Mouse (Mus musculus): ENCODE measurements around the gene Mov10. TPM values are rescaled to one million over a fixed set of nuclear protein-coding genes. Genes with fewer than 3 reads are reported as not detected.

Mov10 gene
- polyA plus RNA-seq, 1 experiment from 2014 or later, result 54.0 TPM

GRCm38 (mm10) chr3:104788075-104788474 lies 30.3 kb downstream of the Mov10 start, which contains the start of gene Rhoc:
Rhoc (plus strand) TSS chr3:104788375.
- H3K9me3 ChIP-seq, result no peaks in the 10 kb centered on the region
- H3K27ac ChIP-seq, result peak within 1 kb of the TSS; percentile 90
- no peak for DNase-seq (ENCODE audit: low spot score)
- H3K4me1 ChIP-seq, result peaks cover 55% of the 10 kb centered on the region
- H3K4me3 ChIP-seq, result peak within 1 kb of the TSS; percentile 79
- peaks cover 12% of the 10 kb centered on the region for H3K27me3 ChIP-seq (ENCODE audit: insufficient read depth, poor library complexity, severe bottlenecking)
- 18% methylated on average over 3 of the region's 3 CpGs for WGBS
- H3K36me3 ChIP-seq, result peaks cover 33% of the 10 kb centered on the region

GRCm38 (mm10) chr3:104785284-104785683 lies 33.1 kb downstream of the Mov10 start:
- Histone ChIP-seq H3K4me3 (no peak overlapping the region), H3K27ac (no peak overlapping the region), H3K36me3 (0 out of 2 replicates have a peak, but pooled peaks cover 11% of the 10 kb centered on the region), H3K9me3 (no peaks in the 10 kb centered on the region), H3K4me1 (peaks cover 50% of the 10 kb centered on the region), H3K27me3 (ENCODE audit: insufficient read depth, poor library complexity, severe bottlenecking) (peaks cover 33% of the 10 kb centered on the region)
- no peak for DNase-seq (ENCODE audit: low spot score)
- 84% methylated on average over 6 of the region's 6 CpGs for WGBS

- H3K4me3 ChIP-seq, result no peak overlapping the region
- WGBS, result 26% methylated on average over 14 of the region's 14 CpGs
- peaks cover 47% of the 10 kb centered on the region for H3K4me1 ChIP-seq
- no peaks in the 10 kb centered on the region for H3K9me3 ChIP-seq
- peaks cover 41% of the 10 kb centered on the region for H3K27me3 ChIP-seq (ENCODE audit: insufficient read depth, poor library complexity, severe bottlenecking)
- 0 out of 2 replicates have a peak, but pooled peaks cover 11% of the 10 kb centered on the region for H3K36me3 ChIP-seq
- DNase-seq (ENCODE audit: low spot score), result no peak
- H3K27ac ChIP-seq, result no peak overlapping the region
Observed at GRCm38 (mm10) chr3:104783971-104784500, 34.3 kb downstream of the Mov10 start.

DNA sequence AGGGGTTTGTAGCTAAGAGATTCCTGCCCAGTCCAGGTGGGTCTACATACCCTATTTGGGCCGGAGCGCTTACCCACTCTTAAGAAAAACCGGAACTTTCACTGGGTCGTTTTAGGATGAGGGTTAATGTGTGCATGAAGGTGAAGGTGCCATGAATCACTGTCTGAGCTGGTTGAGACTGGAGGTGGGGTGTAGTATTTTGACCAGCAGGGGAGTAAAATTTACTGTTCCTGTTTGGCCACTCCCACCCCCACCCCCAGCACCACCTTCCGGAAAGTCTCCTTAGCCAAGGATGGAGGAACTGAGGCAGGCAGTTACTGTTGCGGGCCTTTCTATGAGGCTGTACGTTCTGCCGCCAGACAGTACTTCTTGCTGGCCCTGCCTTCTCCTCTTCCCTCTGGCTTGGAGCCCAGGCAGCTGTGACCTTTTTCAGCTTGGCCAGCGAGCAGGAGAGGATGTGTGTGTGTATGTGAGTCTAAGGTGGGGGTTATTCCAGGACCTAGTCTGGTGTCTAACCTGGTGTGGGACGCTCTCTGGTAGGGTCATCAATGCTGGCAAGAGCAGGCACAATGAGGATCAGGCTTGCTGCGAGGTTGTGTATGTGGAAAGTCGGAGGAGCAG lies 36.2 kb downstream of the Mov10 start:
- Histone ChIP-seq H3K27ac (peak overlapping the region; percentile 90), H3K36me3 (0 out of 2 replicates have a peak, but pooled peaks cover 11% of the 10 kb centered on the region), H3K4me3 (peak overlapping the region; percentile 79), H3K9me3 (no peaks in the 10 kb centered on the region), H3K27me3 (ENCODE audit: insufficient read depth, poor library complexity, severe bottlenecking) (peaks cover 59% of the 10 kb centered on the region), H3K4me1 (peaks cover 40% of the 10 kb centered on the region)
- WGBS, result 17% methylated on average over 12 of the region's 12 CpGs
- no peak for DNase-seq (ENCODE audit: low spot score)

- Histone ChIP-seq H3K4me3 (peak within 1 kb of the TSS; percentile 79), H3K4me1 (peaks cover 44% of the 10 kb centered on the region), H3K27me3 (ENCODE audit: insufficient read depth, poor library complexity, severe bottlenecking) (peaks cover 66% of the 10 kb centered on the region), H3K27ac (peak within 1 kb of the TSS; percentile 90), H3K9me3 (no peaks in the 10 kb centered on the region), H3K36me3 (0 out of 2 replicates have a peak, but pooled peaks cover 11% of the 10 kb centered on the region)
- DNase-seq (ENCODE audit: low spot score), result no peak
- WGBS, result 1% methylated on average over 26 of the region's 26 CpGs
Observed at GRCm38 (mm10) chr3:104781471-104781903, 36.9 kb downstream of the Mov10 start, which contains the start of gene Fam19a3. Fam19a3 (minus strand) TSS chr3:104781840.

DNA sequence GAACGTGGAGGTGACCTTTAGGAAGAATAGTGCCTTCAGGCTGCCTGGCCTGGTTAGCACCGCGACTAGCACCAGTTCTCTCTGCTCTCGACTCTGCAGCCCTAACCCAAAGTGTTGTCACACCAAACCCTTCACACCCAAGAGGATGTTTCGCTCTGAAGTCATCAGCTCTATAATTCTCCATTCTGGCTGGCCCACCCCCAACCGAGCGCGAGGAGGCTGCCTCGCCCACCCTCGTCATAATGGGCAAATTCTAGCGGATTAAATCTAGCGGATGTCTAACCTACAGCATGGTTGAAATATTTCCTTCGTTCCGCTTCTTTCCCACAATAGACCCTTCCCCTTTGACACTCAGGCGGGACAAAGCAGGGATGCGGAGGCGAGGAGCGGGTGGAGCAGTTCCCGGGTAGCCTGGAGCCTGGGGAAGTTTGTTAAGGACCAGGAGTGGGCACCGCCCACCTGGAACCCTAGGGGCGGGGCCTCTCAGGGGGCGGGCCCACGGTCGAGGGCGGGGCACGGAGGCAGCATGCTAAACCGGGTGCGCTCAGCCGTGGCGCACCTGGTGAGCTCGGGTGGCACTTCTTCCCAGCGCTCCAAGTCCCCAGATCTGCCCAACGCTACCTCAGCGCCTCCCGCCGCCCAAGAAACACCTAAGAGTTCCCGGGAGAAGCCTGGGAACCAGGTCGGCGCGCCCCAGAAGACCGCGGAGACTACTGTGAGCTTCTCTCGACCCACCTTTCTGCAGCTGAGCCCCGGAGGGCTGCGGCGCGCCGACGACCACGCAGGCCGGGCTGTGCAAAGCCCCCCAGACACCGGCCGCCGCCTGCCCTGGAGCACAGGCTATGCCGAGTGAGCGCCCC lies 37.6 kb downstream of the Mov10 start, which contains the start of gene Ppm1j:
Gene Ppm1j (plus strand): TSS at position 496 of the 860 bp plus-strand sequence.
- Histone ChIP-seq H3K4me3 (peak within 1 kb of the TSS; percentile 79), H3K27ac (peak within 1 kb of the TSS; percentile 90), H3K27me3 (ENCODE audit: insufficient read depth, poor library complexity, severe bottlenecking) (peaks cover 73% of the 10 kb centered on the region), H3K36me3 (0 out of 2 replicates have a peak, but pooled peaks cover 8% of the 10 kb centered on the region), H3K9me3 (no peaks in the 10 kb centered on the region), H3K4me1 (peaks cover 44% of the 10 kb centered on the region)
- WGBS, result under 1% methylated on average over 56 of the region's 56 CpGs
- peak; percentile 91 for DNase-seq (ENCODE audit: low spot score)

GRCm38 (mm10) chr3:104779949-104780348 lies 38.4 kb downstream of the Mov10 start:
- H3K4me3 ChIP-seq, result no peak overlapping the region
- peaks cover 44% of the 10 kb centered on the region for H3K4me1 ChIP-seq
- peaks cover 79% of the 10 kb centered on the region for H3K27me3 ChIP-seq (ENCODE audit: insufficient read depth, poor library complexity, severe bottlenecking)
- H3K36me3 ChIP-seq, result 0 out of 2 replicates have a peak, but pooled peaks cover under 1% of the 10 kb centered on the region
- WGBS, result 2% methylated on average over 7 of the region's 7 CpGs
- H3K9me3 ChIP-seq, result no peaks in the 10 kb centered on the region
- no peak for DNase-seq (ENCODE audit: low spot score)
- no peak overlapping the region for H3K27ac ChIP-seq

GRCm38 (mm10) chr3:104777342-104777741 lies 41.0 kb downstream of the Mov10 start:
- WGBS, result 2% methylated on average over 20 of the region's 20 CpGs
- DNase-seq (ENCODE audit: low spot score), result no peak
- Histone ChIP-seq H3K27ac (peak overlapping the region; percentile 52; the same call in 1 of the 2 replicates), H3K36me3 (no peaks in the 10 kb centered on the region), H3K27me3 (ENCODE audit: insufficient read depth, poor library complexity, severe bottlenecking) (peaks cover 70% of the 10 kb centered on the region), H3K4me1 (peaks cover 42% of the 10 kb centered on the region), H3K4me3 (peak overlapping the region; percentile 61), H3K9me3 (no peaks in the 10 kb centered on the region)

GRCm38 (mm10) chr3:104773301-104773700 lies 45.1 kb downstream of the Mov10 start:
- no peaks in the 10 kb centered on the region for H3K36me3 ChIP-seq
- no peak overlapping the region for H3K4me3 ChIP-seq
- peaks cover 29% of the 10 kb centered on the region for H3K4me1 ChIP-seq
- H3K27me3 ChIP-seq (ENCODE audit: insufficient read depth, poor library complexity, severe bottlenecking), result peaks cover 44% of the 10 kb centered on the region
- WGBS, result 76% methylated on average over 7 of the region's 7 CpGs
- no peak for DNase-seq (ENCODE audit: low spot score)
- H3K27ac ChIP-seq, result no peak overlapping the region
- H3K9me3 ChIP-seq, result no peaks in the 10 kb centered on the region

DNA sequence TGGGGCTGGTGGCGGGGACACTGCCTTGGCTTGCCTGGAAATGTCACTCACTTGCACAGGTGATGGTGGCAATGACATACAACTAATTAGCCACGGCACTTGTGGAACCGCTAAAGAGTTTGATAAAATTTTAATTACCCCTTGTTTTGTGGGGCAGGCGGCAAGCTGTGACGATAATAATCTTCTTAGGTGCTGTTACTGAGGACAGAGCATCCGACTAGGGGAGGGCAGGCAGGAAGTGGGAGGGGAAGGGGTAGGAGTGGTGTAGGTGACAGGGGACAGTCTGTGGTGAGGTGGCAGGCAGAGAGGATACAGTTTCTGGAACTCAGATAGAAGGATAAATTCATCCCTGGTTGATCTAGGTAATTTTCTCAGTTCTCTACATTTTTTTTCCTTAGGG lies 46.9 kb downstream of the Mov10 start:
- H3K4me3 ChIP-seq, result no peak overlapping the region
- no peaks in the 10 kb centered on the region for H3K36me3 ChIP-seq
- H3K27me3 ChIP-seq (ENCODE audit: insufficient read depth, poor library complexity, severe bottlenecking), result peaks cover 27% of the 10 kb centered on the region
- no peak overlapping the region for H3K27ac ChIP-seq
- no peaks in the 10 kb centered on the region for H3K9me3 ChIP-seq
- 53% methylated on average over 6 of the region's 6 CpGs for WGBS
- no peak for DNase-seq (ENCODE audit: low spot score)
- peaks cover 23% of the 10 kb centered on the region for H3K4me1 ChIP-seq

- H3K27ac ChIP-seq, result no peak overlapping the region
- peaks cover 21% of the 10 kb centered on the region for H3K27me3 ChIP-seq (ENCODE audit: insufficient read depth, poor library complexity, severe bottlenecking)
- H3K9me3 ChIP-seq, result no peaks in the 10 kb centered on the region
- DNase-seq (ENCODE audit: low spot score), result no peak
- H3K4me1 ChIP-seq, result peaks cover 23% of the 10 kb centered on the region
- H3K36me3 ChIP-seq, result no peaks in the 10 kb centered on the region
- H3K4me3 ChIP-seq, result no peak overlapping the region
- WGBS, result 67% methylated on average over 3 of the region's 3 CpGs
Observed at GRCm38 (mm10) chr3:104770918-104771317, 47.4 kb downstream of the Mov10 start.

DNA sequence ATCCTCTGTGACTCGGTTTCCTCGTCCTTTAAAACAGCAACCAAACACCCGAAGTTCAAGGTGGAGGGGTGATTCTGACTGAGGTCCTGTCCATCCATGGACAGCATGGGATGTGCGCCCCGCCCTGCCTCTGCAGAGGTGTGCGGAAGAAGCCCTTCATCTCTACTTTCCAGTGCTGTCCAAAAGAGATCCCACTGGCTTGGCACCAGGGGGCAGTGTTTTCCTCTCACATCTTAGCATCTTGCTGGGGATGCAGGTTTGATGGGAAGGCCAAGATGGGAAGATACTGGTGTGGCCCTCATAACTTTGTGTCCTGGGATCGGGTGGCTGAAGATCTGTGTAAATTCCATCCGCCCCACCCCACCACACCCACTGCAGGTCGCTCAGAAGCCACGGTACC lies 48.3 kb downstream of the Mov10 start:
- no peaks in the 10 kb centered on the region for H3K36me3 ChIP-seq
- no peak overlapping the region for H3K27ac ChIP-seq
- peaks cover 15% of the 10 kb centered on the region; the same call in 1 of the 2 replicates for H3K27me3 ChIP-seq (ENCODE audit: insufficient read depth, poor library complexity, severe bottlenecking)
- H3K9me3 ChIP-seq, result no peaks in the 10 kb centered on the region
- 53% methylated on average over 10 of the region's 10 CpGs for WGBS
- DNase-seq (ENCODE audit: low spot score), result no peak
- no peak overlapping the region for H3K4me3 ChIP-seq
- peaks cover 23% of the 10 kb centered on the region for H3K4me1 ChIP-seq
